Mouse (Mus musculus) macrophage (primary cell): ENCODE results near the gene Arhgef19. TPM values are rescaled to one million over a fixed set of nuclear protein-coding genes. Genes with fewer than 3 reads are reported as not detected.
A peak's percentile ranks its signal among the peaks of the same experiment; 100 is the strongest.

Experiments
- H3K27ac ChIP-seq: fragments of 350-480 bp; formaldehyde crosslinking; 2 replicates; pipeline ENCODE4 v1.9.0; 2021
- H3K36me3 ChIP-seq: fragments of 350-480 bp; formaldehyde crosslinking; 2 replicates; pipeline ENCODE4 v1.9.0; 2021; ENCODE audit errors: inconsistent target
- H3K4me3 ChIP-seq: fragments of 350-480 bp; formaldehyde crosslinking; 2 replicates; pipeline ENCODE4 v1.9.0; 2021; ENCODE audit errors: inconsistent target
- H3K79me2 ChIP-seq: fragments of 350-480 bp; formaldehyde crosslinking; 2 replicates; pipeline ENCODE4 v1.9.0; 2021; ENCODE audit errors: inconsistent target
- WGBS: methylation state at CpG from one replicate; pipeline ENCODE4 v1.1.7; 2026; ENCODE audit warnings: inconsistent platforms; ENCODE audit not compliant: missing documents; 5-methylcytosine and 5-hydroxymethylcytosine counted together
- polyA plus RNA-seq: library from polyadenylated mRNA; stranded (reverse); fragments of 250-400 nt; gene quantifications from 3 replicates; pipeline ENCODE4 v1.2.4, GENCODE M21; 2018; ENCODE audit warnings: inconsistent platforms

Arhgef19 gene
- polyA plus RNA-seq, 1 experiment from 2014 or later: not detected

GRCm38 (mm10) chr4:141265979-141266637 lies 26.8 kb downstream of the Arhgef19 start:
- Histone ChIP-seq H3K4me3 (no peak overlapping the region), H3K27ac (no peak overlapping the region), H3K79me2 (no peaks in the 10 kb centered on the region), H3K36me3 (no peaks in the 10 kb centered on the region)
- 100% methylated on average over 3 of the region's 3 CpGs for WGBS

- Histone ChIP-seq H3K27ac (no peak overlapping the region), H3K4me3 (no peak overlapping the region), H3K36me3 (no peaks in the 10 kb centered on the region), H3K79me2 (no peaks in the 10 kb centered on the region)
- 89% methylated on average over 3 of the region's 3 CpGs for WGBS
Observed at GRCm38 (mm10) chr4:141267250-141267649, 28.0 kb downstream of the Arhgef19 start.

- WGBS: 30% methylated on average over 9 of the region's 9 CpGs
- no peaks in the 10 kb centered on the region for H3K79me2 ChIP-seq
- H3K36me3 ChIP-seq: no peaks in the 10 kb centered on the region
- no peak overlapping the region for H3K4me3 ChIP-seq
- H3K27ac ChIP-seq: no peak overlapping the region
Observed at GRCm38 (mm10) chr4:141267837-141268236, 28.5 kb downstream of the Arhgef19 start.

GRCm38 (mm10) chr4:141268350-141268749 lies 29.1 kb downstream of the Arhgef19 start:
- WGBS: 73% methylated on average over 4 of the region's 4 CpGs

GRCm38 (mm10) chr4:141269080-141269479 lies 29.8 kb downstream of the Arhgef19 start:
- Histone ChIP-seq H3K27ac (no peak overlapping the region), H3K4me3 (no peak overlapping the region), H3K36me3 (no peaks in the 10 kb centered on the region), H3K79me2 (no peaks in the 10 kb centered on the region)
- WGBS: 41% methylated on average over 6 of the region's 6 CpGs

More at GRCm38 (mm10) chr4:141268350-141268749, 29.1 kb downstream of the Arhgef19 start:
- no peak overlapping the region for H3K4me3 ChIP-seq
- H3K79me2 ChIP-seq: no peaks in the 10 kb centered on the region
- H3K36me3 ChIP-seq: no peaks in the 10 kb centered on the region
- H3K27ac ChIP-seq: no peak overlapping the region

- Histone ChIP-seq H3K27ac (no peak overlapping the region), H3K36me3 (no peaks in the 10 kb centered on the region), H3K79me2 (no peaks in the 10 kb centered on the region), H3K4me3 (no peak overlapping the region)
- 90% methylated on average over 15 of the region's 15 CpGs for WGBS
Observed at GRCm38 (mm10) chr4:141270201-141270940, 31.1 kb downstream of the Arhgef19 start.

- peak overlapping the region; percentile 85 for H3K27ac ChIP-seq
Observed at GRCm38 (mm10) chr4:141271228-141271627, 31.9 kb downstream of the Arhgef19 start.

GRCm38 (mm10) chr4:141271721-141272120 lies 32.4 kb downstream of the Arhgef19 start:
- WGBS: 15% methylated on average over 6 of the region's 6 CpGs
- Histone ChIP-seq H3K27ac (peak overlapping the region; percentile 85), H3K4me3 (no peak overlapping the region), H3K79me2 (no peaks in the 10 kb centered on the region), H3K36me3 (no peaks in the 10 kb centered on the region)

More at GRCm38 (mm10) chr4:141271228-141271627, 31.9 kb downstream of the Arhgef19 start:
- no peaks in the 10 kb centered on the region for H3K79me2 ChIP-seq
- WGBS: 82% methylated on average over 6 of the region's 7 CpGs
- H3K4me3 ChIP-seq: no peak overlapping the region
- no peaks in the 10 kb centered on the region for H3K36me3 ChIP-seq

GRCm38 (mm10) chr4:141272878-141273277 lies 33.6 kb downstream of the Arhgef19 start:
- H3K4me3 ChIP-seq: peak overlapping the region; percentile 19; the same call in 1 of the 2 replicates
- under 1% methylated on average over 14 of the region's 14 CpGs for WGBS

GRCm38 (mm10) chr4:141273296-141273695 lies 34.0 kb downstream of the Arhgef19 start:
- no peaks in the 10 kb centered on the region for H3K36me3 ChIP-seq
- peak overlapping the region; percentile 19; the same call in 1 of the 2 replicates for H3K4me3 ChIP-seq
- 22% methylated on average over 12 of the region's 12 CpGs for WGBS
- peak overlapping the region; percentile 85 for H3K27ac ChIP-seq
- H3K79me2 ChIP-seq: no peaks in the 10 kb centered on the region

More at GRCm38 (mm10) chr4:141272878-141273277, 33.6 kb downstream of the Arhgef19 start:
- Histone ChIP-seq H3K27ac (peak overlapping the region; percentile 85), H3K36me3 (no peaks in the 10 kb centered on the region), H3K79me2 (no peaks in the 10 kb centered on the region)

GRCm38 (mm10) chr4:141274485-141275341 lies 35.4 kb downstream of the Arhgef19 start:
- 80% methylated on average over 22 of the region's 23 CpGs for WGBS
- no peaks in the 10 kb centered on the region for H3K36me3 ChIP-seq
- H3K27ac ChIP-seq: no peak overlapping the region
- no peaks in the 10 kb centered on the region for H3K79me2 ChIP-seq
- no peak overlapping the region for H3K4me3 ChIP-seq

- no peak overlapping the region for H3K27ac ChIP-seq
- H3K36me3 ChIP-seq: no peaks in the 10 kb centered on the region
- H3K4me3 ChIP-seq: no peak overlapping the region
- H3K79me2 ChIP-seq: no peaks in the 10 kb centered on the region
- WGBS: 92% methylated on average over 8 of the region's 8 CpGs
Observed at GRCm38 (mm10) chr4:141277157-141277556, 37.9 kb downstream of the Arhgef19 start.

- no peaks in the 10 kb centered on the region for H3K36me3 ChIP-seq
- WGBS: 77% methylated on average over 7 of the region's 7 CpGs
- no peak overlapping the region for H3K27ac ChIP-seq
- no peaks in the 10 kb centered on the region for H3K79me2 ChIP-seq
- H3K4me3 ChIP-seq: no peak overlapping the region
Observed at GRCm38 (mm10) chr4:141278154-141278553, 38.9 kb downstream of the Arhgef19 start.

GRCm38 (mm10) chr4:141279327-141279726 lies 40.0 kb downstream of the Arhgef19 start:
- Histone ChIP-seq H3K27ac (no peak overlapping the region), H3K4me3 (no peak overlapping the region), H3K36me3 (no peaks in the 10 kb centered on the region), H3K79me2 (no peaks in the 10 kb centered on the region)
- WGBS: 95% methylated on average over 15 of the region's 15 CpGs
